Mouse (Mus musculus) midbrain, embryonic 13.5 days (tissue): Measurements from ENCODE around the gene Fam57a. TPM values are rescaled to one million over a fixed set of nuclear protein-coding genes. Genes with fewer than 3 reads are reported as not detected.

ENCODE experiments used
- ATAC-seq: fragments of 200-750 bp; cut with Nextera tagmentation; 2 replicates; pipeline ENCODE4 v1.8.0; 2017; ENCODE audit warnings: mild to moderate bottlenecking, moderate TSS enrichment, moderate library complexity
- H3K27ac ChIP-seq: fragments of 300-500 bp; sonication (generic); 2 replicates; pipeline ENCODE4 v1.5.1; 2015; ENCODE audit warnings: inconsistent platforms, mild to moderate bottlenecking, moderate library complexity
- H3K27me3 ChIP-seq: fragments of 300-500 bp; sonication (generic); 2 replicates; pipeline ENCODE4 v1.6.1; 2015; ENCODE audit warnings: mild to moderate bottlenecking, inconsistent platforms
- H3K36me3 ChIP-seq: fragments of 300-500 bp; sonication (generic); 2 replicates; pipeline ENCODE4 v1.6.1; 2015; ENCODE audit warnings: mild to moderate bottlenecking, inconsistent platforms
- H3K4me1 ChIP-seq: fragments of 300-500 bp; sonication (generic); replicated peaks from 2 replicates; pipeline ENCODE4 v1.6.1; 2015; ENCODE audit warnings: inconsistent platforms
- H3K4me2 ChIP-seq: fragments of 300-500 bp; sonication (generic); replicated peaks from 2 replicates; pipeline ENCODE4 v1.6.1; 2015; ENCODE audit warnings: moderate library complexity, mild to moderate bottlenecking, inconsistent platforms
- H3K4me3 ChIP-seq: fragments of 300-500 bp; sonication (generic); replicated peaks from 2 replicates; pipeline ENCODE4 v1.5.1; 2015; ENCODE audit warnings: mild to moderate bottlenecking, inconsistent platforms
- H3K9ac ChIP-seq: fragments of 300-500 bp; sonication (generic); replicated peaks from 2 replicates; pipeline ENCODE4 v1.6.1; 2015; ENCODE audit warnings: mild to moderate bottlenecking, inconsistent platforms
- H3K9me3 ChIP-seq: fragments of 300-500 bp; sonication (generic); 2 replicates; pipeline ENCODE4 v1.6.1; 2016; ENCODE audit warnings: mild to moderate bottlenecking, inconsistent platforms
- WGBS: fragments of 180-500 bp; shearing (Covaris S2); methylation state at CpG from one replicate; pipeline ENCODE4 v1.1.7; 2015; 5-methylcytosine and 5-hydroxymethylcytosine counted together
- polyA plus RNA-seq: library from polyadenylated mRNA; unstranded; fragments of >200 nt; fragmentation: Nextera tagmentation; extraction: Ambion mirVana; gene quantifications from 2 replicates; pipeline ENCODE4 v1.2.1, GENCODE M21; 2015

Gene Fam57a
- polyA plus RNA-seq, 1 experiment from 2014 or later, result 22.0 TPM

DNA sequence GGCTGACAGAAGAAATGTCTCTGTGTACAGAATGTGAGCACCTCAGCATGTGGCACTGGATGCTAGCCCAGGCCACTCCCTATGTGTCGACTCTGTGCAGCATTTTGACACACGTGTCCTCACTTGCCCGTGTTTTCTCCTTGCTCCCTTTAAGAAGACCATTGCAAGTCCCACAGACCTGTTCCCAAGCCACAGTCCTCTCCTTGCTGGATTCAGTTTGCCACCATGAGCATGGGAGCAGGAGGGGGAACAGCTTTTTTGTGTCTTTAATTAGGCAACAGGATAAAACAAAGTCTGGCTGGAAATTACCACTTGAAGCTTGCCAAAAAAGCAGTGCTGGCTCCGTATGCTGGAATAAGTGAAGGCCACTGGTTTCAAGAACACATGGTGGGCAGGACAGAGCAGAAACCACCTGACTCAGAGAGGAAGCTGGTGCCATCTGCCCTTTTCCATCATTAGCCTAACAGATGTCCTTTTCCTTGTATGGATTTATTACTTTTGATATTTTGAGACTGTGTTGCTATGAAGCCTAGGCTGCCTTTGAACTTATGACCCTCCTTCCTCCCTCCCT lies 76.0 kb downstream of the Fam57a start:
- Histone ChIP-seq H3K9ac (0 out of 2 replicates have a peak overlapping the region, but pooled peaks have one; percentile 0), H3K27ac (no peak overlapping the region), H3K36me3 (peaks cover 23% of the 10 kb centered on the region), H3K4me2 (no peak overlapping the region), H3K4me3 (no peak overlapping the region), H3K9me3 (no peaks in the 10 kb centered on the region), H3K27me3 (no peaks in the 10 kb centered on the region), H3K4me1 (peaks cover 23% of the 10 kb centered on the region)
- 71% methylated on average over 4 of the region's 4 CpGs for WGBS
- ATAC-seq, result no peak

DNA sequence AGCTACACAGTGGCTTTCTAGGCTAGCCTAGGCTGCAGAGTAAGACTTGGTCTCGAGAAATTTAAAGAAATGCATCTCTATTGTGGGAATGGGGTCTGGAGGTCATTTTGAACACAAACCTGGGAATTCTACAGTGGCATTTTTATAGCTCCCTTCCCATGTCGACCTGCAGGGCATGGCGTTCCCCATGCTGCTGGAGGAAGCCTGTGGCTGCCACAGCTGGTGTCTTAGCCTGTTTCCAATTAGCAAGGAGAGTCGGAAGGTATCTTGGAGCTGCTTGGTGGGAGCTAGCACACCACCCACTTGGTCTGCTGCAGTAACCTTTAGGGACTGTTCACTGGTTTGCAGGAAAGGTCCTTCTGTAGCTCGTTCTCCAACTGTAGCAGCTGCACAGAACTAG lies 76.7 kb downstream of the Fam57a start:
- Histone ChIP-seq H3K4me3 (no peak overlapping the region), H3K27ac (0 out of 2 replicates have a peak overlapping the region, but pooled peaks have one; percentile 2), H3K9ac (no peak overlapping the region), H3K9me3 (no peaks in the 10 kb centered on the region), H3K27me3 (no peaks in the 10 kb centered on the region), H3K4me2 (no peak overlapping the region), H3K36me3 (peaks cover 17% of the 10 kb centered on the region), H3K4me1 (peaks cover 29% of the 10 kb centered on the region)
- WGBS, result 51% methylated on average over 5 of the region's 5 CpGs
- no peak for ATAC-seq

DNA sequence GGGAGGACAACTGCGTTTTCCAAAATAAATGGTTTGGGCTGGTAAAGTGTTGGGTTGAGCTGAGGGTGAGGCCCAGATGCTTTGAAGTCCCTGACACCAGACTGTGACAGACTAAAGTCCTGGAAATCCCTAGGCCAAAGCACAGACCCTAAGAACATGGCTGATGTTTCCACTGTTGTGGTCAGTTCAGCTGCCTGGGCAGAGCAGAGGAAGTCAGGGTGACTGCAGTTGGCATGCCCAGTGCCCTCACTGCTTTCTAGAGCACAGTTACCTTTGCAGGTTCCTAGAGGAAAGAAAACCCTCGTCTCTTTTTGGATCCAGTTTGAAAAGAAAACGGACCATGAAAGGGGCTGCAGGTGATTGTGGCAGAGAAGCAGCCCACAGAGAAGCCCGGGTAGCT lies 77.9 kb downstream of the Fam57a start:
- WGBS, result 75% methylated on average over 4 of the region's 4 CpGs
- no peak overlapping the region for H3K27ac ChIP-seq
- H3K4me3 ChIP-seq, result no peak overlapping the region
- no peak overlapping the region for H3K9ac ChIP-seq
- H3K36me3 ChIP-seq, result peaks cover 14% of the 10 kb centered on the region
- H3K27me3 ChIP-seq, result no peaks in the 10 kb centered on the region
- H3K4me2 ChIP-seq, result no peak overlapping the region
- no peak for ATAC-seq
- H3K4me1 ChIP-seq, result peaks cover 42% of the 10 kb centered on the region
- H3K9me3 ChIP-seq, result no peaks in the 10 kb centered on the region

DNA sequence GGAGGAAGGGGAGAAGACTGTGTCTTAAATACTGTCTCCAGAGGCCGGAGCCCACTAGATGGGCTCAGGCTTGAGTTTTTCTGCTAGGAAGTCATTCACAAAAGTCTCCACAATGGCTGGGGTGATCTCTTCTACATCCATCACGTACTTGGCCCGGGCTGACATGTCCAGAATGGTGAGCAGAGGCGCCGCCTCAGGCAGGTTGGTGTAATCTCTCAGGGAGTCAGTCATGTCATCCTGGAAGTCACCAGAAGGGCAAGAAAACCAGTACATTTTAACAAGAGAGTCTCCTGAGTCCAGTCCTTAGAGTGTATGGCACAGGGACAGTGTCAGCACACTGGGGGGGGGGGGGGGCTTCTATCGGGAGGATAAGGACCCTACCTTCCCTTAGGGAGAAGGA lies 79.0 kb downstream of the Fam57a start:
- Histone ChIP-seq H3K9me3 (no peaks in the 10 kb centered on the region), H3K4me2 (no peak overlapping the region), H3K9ac (no peak overlapping the region), H3K27me3 (no peaks in the 10 kb centered on the region; the same call in 1 of the 2 replicates), H3K36me3 (peaks cover 14% of the 10 kb centered on the region), H3K27ac (no peak overlapping the region), H3K4me3 (no peak overlapping the region), H3K4me1 (peaks cover 53% of the 10 kb centered on the region)
- no peak for ATAC-seq
- WGBS, result 84% methylated on average over 6 of the region's 6 CpGs

DNA sequence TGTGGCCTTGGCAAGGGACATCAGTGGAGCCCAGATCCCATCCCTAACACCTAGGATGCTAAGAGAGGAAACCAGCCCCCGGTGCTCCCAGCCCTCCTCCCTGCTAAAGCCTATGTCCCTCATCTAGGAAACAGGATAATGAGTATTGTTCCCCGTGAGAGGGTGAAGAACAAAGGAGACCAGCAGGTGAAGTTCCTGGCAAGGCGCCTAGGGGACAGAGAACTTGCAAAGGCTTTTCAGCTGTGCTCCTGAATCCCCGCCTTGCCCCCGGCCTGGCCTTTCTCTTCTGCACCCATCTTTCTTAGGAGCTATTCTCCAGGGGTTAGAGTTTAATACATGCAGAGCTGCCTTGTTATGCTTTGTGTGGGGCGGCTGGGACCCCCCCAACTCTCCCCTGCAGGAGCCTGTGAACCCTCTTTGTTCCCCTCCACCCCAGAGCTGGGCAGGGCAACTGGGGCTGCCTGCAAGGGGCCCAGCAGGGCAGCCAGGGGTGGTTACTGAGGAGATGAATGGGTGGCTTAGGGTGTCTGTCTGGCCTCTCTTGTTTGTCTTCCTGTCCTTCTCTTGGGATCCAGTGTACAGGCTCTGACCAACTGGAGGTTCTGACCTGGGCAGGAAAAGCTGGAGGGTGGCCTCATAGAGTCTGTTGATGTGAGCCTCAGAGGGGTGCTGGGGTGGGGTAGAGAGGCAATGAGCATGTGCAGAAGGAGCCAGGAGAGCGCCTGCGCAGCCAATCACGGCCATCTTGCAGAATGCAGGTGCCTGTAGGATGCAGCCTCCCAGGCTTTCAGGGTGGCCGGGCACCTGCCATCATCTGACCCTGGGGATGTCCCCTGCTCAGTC lies 81.0 kb downstream of the Fam57a start:
- ATAC-seq, result peak; percentile 51
- peaks cover 6% of the 10 kb centered on the region; the same call in 1 of the 2 replicates for H3K27me3 ChIP-seq
- H3K27ac ChIP-seq, result peak overlapping the region; percentile 71
- H3K4me2 ChIP-seq, result 0 out of 2 replicates have a peak overlapping the region, but pooled peaks have one; percentile 15
- H3K4me3 ChIP-seq, result no peak overlapping the region
- no peaks in the 10 kb centered on the region for H3K9me3 ChIP-seq
- peak overlapping the region; percentile 39 for H3K9ac ChIP-seq
- peaks cover 14% of the 10 kb centered on the region for H3K36me3 ChIP-seq
- 26% methylated on average over 10 of the region's 10 CpGs for WGBS
- H3K4me1 ChIP-seq, result peaks cover 59% of the 10 kb centered on the region

DNA sequence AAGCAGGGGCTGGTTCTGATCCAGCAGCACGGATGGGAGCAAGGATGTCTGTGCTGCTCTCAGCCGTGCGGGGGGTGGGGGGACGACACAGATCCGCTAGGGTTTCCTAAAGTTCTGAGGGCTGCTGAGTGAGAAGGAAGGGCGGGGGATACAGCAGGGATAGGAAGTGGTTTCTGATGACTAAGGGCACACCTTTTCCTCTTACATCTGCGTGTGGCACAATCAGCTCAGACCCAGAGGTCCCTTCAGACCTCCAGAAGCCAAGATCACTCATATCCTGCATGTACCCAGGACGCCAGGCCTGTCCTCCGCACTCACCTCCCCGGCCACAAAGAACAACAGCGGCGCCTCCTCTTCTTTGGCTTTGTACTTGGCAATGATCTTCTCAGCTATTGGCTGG lies 81.8 kb downstream of the Fam57a start:
- H3K36me3 ChIP-seq, result peaks cover 14% of the 10 kb centered on the region
- H3K9ac ChIP-seq, result peak overlapping the region; percentile 39
- peaks cover 61% of the 10 kb centered on the region for H3K4me1 ChIP-seq
- no peaks in the 10 kb centered on the region for H3K9me3 ChIP-seq
- 0 out of 2 replicates have a peak overlapping the region, but pooled peaks have one; percentile 15 for H3K4me2 ChIP-seq
- ATAC-seq, result no peak
- WGBS, result 69% methylated on average over 12 of the region's 12 CpGs
- no peak overlapping the region for H3K4me3 ChIP-seq
- H3K27ac ChIP-seq, result peak overlapping the region; percentile 71
- H3K27me3 ChIP-seq, result peaks cover 6% of the 10 kb centered on the region; the same call in 1 of the 2 replicates

DNA sequence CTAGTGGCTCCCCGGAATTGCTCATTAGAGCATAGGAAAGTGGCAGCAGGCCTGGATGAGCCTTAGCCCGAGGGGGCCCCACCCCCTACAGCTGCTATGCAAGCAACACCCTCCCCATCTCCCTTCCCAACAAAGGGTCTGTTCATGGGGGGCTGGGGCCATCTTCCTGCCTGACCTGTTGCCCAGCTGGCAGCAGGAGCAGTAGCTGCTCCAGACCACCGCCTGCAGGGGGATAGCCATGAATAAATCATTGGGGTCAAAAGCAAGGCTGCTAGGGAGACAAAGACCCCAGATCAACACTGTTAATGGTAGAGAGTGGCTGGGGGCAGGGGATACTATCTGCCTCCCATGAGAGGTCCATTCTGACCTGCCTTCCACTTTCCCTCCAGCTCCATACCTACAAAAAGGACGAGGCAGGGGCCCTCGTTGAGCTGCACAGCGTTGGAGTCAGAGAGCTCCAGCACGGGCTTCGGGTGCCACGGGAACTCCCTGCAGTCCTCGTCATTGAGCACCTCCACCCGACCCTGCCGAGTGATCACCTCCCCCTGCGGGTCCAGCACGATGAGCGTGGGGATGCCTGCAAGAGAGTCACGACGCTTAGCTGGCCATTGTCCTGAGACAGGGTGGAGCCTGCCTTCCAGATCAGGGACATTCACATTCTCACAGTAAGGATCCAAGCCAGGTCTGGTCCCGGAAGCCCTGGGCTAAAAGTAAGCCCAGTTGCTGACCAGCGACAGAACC lies 83.3 kb downstream of the Fam57a start:
- peak; percentile 44 for ATAC-seq
- peaks cover 7% of the 10 kb centered on the region for H3K36me3 ChIP-seq
- peaks cover 74% of the 10 kb centered on the region for H3K4me1 ChIP-seq
- no peak overlapping the region for H3K4me3 ChIP-seq
- peaks cover 6% of the 10 kb centered on the region; the same call in 1 of the 2 replicates for H3K27me3 ChIP-seq
- H3K4me2 ChIP-seq, result peak overlapping the region; percentile 42
- WGBS, result 5% methylated on average over 19 of the region's 19 CpGs
- peak overlapping the region; percentile 64 for H3K27ac ChIP-seq
- H3K9me3 ChIP-seq, result no peaks in the 10 kb centered on the region
- peak overlapping the region; percentile 54 for H3K9ac ChIP-seq

Other genes with a start within 250 kb of the Fam57a start
- 1.9 and 2.4 TPM in 2 replicates for gene Rph3al, start 241.2 kb upstream of the Fam57a start, polyA plus RNA-seq
- gene 1700016K19Rik, start 179.8 kb upstream of the Fam57a start, polyA plus RNA-seq, result 0.97 and 1.8 TPM in 2 replicates
- 6.2 and 7.2 TPM in 2 replicates for gene Rflnb, start 151.9 kb upstream of the Fam57a start, polyA plus RNA-seq
- 61.4 and 64.5 TPM in 2 replicates for gene Vps53, start within 50 bp of the Fam57a start, polyA plus RNA-seq
- 0.50 and 1.00 TPM in 2 replicates for gene Dbil5, start 37.9 kb downstream of the Fam57a start, polyA plus RNA-seq
- 15.7 and 21.5 TPM in 2 replicates for gene Gemin4, start 38.0 kb downstream of the Fam57a start, polyA plus RNA-seq
- gene Mrm3, start 64.0 kb downstream of the Fam57a start, polyA plus RNA-seq, result 18.6 and 19.0 TPM in 2 replicates
- gene Glod4, start 64.1 kb downstream of the Fam57a start, polyA plus RNA-seq, result 128 TPM in 2 replicates
- 29.0 and 34.3 TPM in 2 replicates for gene Nxn, start 219.5 kb downstream of the Fam57a start, polyA plus RNA-seq
- gene Timm22, start 227.3 kb downstream of the Fam57a start, polyA plus RNA-seq, result 96.3 and 102 TPM in 2 replicates